Mouse (Mus musculus) MN1 (cell line): Measurements from ENCODE around the gene Mrpl21.
A peak's percentile ranks its signal among the peaks of the same experiment; 100 is the strongest.

Experiments
- DNase-seq: peaks from one replicate; pipeline ENCODE4 v3.0.0-alpha.2; 2016; ENCODE audit warnings: low spot score

The Mrpl21 gene

GRCm38 (mm10) chr19:3297775-3298174 lies 15.1 kb downstream of the Mrpl21 start:
- no peak for DNase-seq

DNA sequence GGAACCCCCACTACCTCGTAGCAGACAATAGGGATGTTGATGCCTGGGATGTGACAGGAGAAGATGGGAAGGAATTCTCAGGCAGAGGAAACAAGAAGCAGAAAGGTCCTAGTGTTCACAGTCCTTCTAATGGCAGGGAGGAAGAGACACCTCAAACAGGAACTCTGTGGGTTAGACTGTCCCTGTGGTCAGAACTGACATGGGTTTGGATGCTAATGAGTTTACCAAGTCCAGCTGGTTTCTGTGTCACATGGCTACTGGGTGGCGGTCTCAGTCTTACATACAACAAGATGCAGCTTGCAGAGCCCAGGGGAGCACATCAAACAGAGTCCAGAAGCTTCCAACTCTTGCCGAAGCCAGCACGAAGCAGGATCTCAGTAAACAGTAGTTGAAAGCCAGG lies 21.3 kb downstream of the Mrpl21 start:
- no peak for DNase-seq

GRCm38 (mm10) chr19:3307175-3307949 lies 24.7 kb downstream of the Mrpl21 start:
- no peak for DNase-seq

DNA sequence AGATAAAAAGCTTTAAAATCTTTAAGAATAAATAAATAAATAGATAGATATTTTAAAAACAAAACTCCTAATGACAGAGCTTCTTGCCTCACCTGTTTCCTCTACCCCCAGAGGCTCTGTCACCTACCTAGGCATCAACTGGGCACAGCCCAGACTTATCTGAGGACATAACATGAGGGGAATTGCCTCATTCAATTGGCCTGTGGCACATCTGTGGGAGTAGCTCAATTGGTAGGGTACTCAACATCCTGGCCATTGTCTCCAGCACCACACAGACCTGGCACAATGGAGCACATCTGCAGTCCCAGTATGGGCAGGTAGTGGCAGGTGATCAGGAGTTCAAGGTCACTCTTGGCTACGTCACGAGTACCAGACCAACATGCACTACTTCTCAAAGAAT lies 36.6 kb downstream of the Mrpl21 start:
- DNase-seq: no peak

GRCm38 (mm10) chr19:3320086-3320485 lies 37.4 kb downstream of the Mrpl21 start:
- DNase-seq: no peak

GRCm38 (mm10) chr19:3320801-3321200 lies 38.1 kb downstream of the Mrpl21 start:
- peak; percentile 25 for DNase-seq

DNA sequence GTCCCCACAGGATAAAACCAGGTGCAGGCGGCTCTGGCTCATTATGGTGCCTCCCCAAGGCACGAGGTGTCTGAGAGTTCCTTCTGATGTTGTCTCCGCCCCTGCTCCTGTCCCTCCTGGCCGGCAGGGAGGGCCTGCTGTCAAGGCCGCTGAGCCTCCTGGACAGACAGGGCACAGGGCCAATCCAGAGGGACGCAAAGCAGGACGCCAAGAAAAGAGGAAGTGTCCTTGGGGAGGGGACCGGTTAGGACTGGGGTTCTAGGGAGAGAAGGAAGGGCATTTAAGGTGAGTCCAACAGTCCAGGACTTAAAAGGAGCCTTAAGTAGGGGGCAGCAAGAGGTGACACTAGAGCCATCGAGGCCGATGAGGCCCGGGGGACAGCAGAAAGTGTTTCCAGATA lies 38.9 kb downstream of the Mrpl21 start:
- DNase-seq: peak; percentile 85

DNA sequence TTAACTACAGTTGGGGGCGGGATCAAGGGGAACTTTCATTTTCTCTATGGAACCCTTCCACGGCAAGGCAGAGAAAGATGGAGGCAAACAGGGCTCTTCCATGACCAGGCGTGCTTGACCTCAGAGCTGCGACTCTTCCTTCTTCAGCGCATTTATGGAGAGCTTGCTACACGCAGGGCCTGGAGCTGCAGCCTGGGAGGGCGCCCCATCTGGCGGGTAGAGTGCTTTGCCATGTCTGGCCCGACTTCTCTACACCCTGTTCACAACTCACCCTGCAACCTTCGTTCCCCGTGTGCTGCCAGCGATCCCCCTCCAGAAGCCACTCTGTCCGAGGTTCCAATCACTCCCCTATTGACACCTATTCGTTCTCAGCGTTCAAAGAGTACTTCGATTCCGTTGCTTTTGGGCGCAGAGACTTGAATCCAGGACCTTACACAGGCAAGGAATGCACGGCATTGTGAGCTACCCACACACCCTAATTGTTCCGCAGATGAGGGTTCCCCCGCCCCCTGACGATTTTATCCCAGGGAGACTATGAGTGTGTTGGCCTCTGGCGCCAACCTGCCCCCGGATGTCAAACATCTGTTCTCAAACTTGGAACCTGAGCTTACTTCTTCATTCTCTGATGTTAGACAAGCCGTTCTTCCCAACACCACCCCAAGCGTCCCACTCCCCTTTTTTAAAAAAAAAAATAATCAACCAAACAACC lies 39.7 kb downstream of the Mrpl21 start, which contains the start of gene Cpt1a:
Cpt1a (plus strand) TSS at position 74 of the 709 bp plus-strand sequence.
- DNase-seq: peak; percentile 77

- DNase-seq: peak; percentile 82
These were observed 40.5 kb downstream of the Mrpl21 start for GRCm38 (mm10) chr19:3323201-3323621.

DNA sequence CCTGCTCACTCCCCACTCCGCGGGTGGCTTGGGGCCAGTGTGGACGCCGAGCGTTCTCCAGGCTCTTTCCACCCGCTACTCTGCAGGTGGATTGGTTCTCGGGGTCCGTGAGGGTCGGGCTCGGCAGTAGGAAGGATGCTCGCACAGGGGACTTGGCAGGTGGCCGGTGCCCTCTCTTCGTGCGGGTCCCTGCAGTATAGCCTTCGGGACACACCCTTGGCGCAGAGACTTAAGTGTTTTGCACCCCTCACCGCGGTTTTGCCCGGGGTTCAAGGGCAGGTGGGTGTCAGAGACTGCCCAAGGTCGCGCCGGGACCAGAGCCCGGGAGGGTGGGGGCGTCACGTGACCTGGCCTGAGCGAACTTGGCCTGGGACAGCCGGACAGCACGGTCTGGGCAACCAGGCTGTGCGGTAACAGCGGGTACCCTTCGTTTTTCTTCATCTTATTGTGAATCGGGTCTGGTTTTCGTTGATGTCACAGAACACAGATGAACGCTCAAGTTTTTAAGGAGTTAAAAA lies 41.1 kb downstream of the Mrpl21 start:
- DNase-seq: peak; percentile 43

GRCm38 (mm10) chr19:3324271-3324811 lies 41.6 kb downstream of the Mrpl21 start:
- peak; percentile 17 for DNase-seq

DNA sequence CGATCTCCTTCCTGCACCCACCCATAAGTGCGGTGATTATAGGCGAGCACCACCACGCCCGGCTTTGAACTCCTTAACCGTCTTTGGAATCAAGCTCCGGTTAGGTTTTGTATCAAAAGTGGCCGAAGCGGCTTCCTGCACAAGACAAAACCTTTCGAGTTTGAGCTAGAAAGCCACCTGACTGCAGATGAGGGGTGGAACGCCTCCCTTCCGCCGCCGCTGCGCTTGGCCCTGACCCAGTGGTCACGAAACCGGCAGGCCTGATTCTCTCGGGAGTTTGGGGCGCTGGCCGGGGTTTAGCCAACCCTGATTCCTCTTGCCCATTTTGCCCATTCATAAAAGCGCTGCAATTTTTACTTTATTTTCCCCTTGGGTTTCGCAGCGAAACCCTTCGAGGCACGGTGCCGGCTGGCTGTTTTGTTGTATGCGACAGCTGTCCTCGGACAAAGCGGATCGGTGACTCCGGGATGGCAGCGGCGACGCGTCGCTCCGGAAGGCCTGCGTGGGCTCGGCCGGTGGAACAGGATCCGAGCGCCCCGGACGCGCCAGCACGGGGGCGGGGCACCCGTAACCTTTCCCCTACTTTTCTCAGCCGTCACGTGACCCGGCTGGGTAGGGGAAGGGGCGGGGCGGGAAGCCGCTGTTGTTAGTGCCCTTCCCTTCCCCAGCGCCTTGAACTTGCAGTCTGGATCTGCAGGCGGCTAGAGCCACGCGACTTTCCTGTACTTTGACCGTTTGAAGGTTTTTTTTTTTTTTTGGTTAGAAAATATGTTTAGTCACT lies 42.4 kb downstream of the Mrpl21 start:
- DNase-seq: peak; percentile 86

GRCm38 (mm10) chr19:3325771-3326478 lies 43.2 kb downstream of the Mrpl21 start:
- DNase-seq: no peak

GRCm38 (mm10) chr19:3326479-3327047 lies 43.9 kb downstream of the Mrpl21 start:
- DNase-seq: no peak

- DNase-seq: peak; percentile 60
These were observed 50.5 kb downstream of the Mrpl21 start for GRCm38 (mm10) chr19:3333247-3333646.

DNA sequence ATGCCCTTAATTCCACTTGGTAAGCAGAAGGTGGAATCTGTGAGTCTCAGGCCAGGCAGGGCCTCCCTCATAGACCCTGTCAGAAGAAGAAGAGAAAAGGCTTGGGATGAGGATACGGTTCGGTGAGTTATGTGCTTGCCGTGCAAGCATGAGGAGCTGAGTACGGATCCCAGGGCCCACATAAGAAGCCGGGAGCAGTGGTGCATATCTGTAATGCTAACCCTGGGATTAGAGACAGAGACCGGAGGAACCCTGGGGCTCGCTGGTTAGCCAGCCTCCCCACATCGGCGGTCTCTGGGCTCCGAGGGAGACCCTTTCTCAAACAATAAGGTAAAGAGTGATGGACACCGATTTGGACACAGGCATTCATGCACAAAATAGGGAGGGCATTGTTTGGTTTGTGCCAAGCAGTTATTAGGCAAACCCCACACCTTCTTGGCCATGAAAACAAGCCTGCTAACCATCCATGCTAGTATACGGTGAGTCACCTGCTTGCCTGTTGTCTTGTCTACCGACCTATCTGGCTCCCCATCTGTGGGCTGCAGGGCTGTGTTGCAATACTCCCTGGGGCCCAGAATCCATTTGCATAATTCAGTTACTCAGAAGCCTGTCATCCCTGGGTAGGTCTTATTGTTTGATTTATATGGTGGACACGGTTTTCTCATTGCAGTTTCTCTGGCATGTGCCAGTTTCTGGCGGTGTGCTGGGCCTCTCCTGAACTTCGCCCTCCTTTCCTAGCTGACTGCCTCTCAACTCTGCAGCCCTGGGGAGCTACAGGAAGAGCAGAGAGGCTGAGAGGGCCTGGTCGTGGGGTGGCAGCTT lies 51.2 kb downstream of the Mrpl21 start:
- DNase-seq: peak; percentile 87

DNA sequence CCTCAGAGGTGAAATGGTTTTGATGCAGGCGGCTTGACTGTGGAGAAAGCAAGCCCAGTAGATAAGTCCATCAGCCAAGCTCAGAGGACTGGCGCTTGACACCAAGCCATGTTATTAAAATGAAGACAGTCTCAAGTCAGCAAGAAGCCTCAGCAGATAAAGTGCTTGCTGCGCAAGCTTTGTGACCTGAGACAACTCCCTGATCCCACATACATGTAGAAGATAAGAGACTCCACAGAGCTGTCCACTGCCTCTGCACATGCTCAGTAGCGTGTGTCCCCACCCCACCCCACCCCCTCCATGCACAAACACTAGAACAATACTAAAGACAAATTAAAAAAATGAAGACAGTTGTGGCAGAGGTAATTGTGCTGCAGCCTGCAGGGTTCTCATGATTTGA lies 51.8 kb downstream of the Mrpl21 start:
- DNase-seq: no peak

DNA sequence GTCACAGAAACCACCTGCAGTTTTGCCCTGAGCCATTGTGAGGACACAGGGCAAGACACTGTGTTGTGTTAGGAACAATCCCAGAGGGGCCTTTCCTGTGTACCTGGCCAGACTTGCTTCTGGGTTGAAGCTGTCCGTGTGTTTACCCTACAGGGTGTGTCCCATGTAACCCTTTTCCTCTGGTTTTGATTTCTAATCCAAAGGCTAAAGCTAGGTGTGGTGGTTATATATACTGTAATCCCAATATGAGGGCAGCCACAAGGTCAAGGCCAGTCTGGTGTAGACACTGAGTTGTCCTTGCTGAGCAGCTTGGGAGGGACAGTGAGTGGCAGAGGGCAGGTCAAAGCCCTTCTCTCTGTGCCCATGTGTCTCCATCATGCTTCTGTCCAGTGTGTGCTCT lies 53.2 kb downstream of the Mrpl21 start:
- DNase-seq: no peak

DNA sequence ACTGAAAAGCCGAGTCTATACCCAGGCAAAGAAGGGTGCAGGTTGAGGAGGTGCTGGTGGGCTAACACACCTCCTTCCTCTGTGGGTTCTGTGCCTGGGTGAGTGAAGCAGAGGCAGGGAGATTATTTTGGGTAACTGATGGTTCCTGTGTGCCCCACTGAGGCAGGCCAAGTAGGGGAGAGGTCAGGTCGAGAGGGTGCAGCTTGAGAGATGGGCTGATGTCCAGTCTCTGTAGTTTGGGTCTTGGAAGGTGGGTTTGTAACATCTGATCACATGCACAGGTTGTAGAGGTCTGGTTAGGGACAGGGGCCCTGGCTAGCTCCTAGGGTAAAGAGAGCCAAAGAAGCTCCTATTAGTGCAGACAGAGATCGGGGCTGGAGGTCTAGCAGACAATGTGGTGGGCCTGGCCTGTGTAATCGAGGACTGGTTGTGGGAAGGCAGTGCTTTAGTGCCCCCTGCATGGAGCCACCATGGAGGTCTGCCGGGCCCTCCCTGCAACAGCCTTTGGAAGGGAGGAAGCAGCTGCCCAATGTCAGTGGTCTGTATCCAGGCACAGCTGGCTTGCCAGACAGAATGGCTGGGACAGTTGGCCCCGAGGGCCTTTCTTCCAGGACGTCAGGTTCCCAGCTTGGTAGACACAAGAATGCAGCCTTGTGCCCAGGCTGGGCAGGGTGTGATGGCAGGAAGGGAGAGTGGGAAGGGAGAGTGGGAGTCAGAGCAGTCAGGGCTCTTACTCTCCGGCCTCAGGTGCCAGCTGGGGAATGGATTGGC lies 54.0 kb downstream of the Mrpl21 start:
- no peak for DNase-seq
